7 mouse cellular contexts compared by ENCODE assay signal in genomic region chr4:57153068-57153835, GRCm38 (mm10). TPM values are rescaled to one million over a fixed set of nuclear protein-coding genes. Genes with fewer than 3 reads are reported as not detected.
DNase-seq lines count a peak whose midpoint lies in the region; ATAC-seq and TF ChIP-seq lines count a peak whose summit lies in the region.

No protein-coding gene starts in this region.

- no peaks in the 10 kb centered on the region for H3K9me3 ChIP-seq in limb, embryonic 12.5 days

- no peak overlapping the region for H3K4me3 ChIP-seq in heart, adult 2 months
- no peak overlapping the region for H3K4me3 ChIP-seq in limb, embryonic 12.5 days (replicated peaks)
- no peak overlapping the region for H3K4me3 ChIP-seq in layer of hippocampus, adult 2 months

- H3K4me2 ChIP-seq in limb, embryonic 12.5 days, result peak overlapping the region; percentile 39

- H3K36me3 ChIP-seq in heart, adult 2 months (ENCODE audit: control insufficient read depth, insufficient read depth, low read length), result no peaks in the 10 kb centered on the region
- no peaks in the 10 kb centered on the region for H3K36me3 ChIP-seq in limb, embryonic 12.5 days

- no peak overlapping the region for H3K9ac ChIP-seq in heart, adult 2 months (ENCODE audit: low read depth, low read length)
- peak overlapping the region; percentile 32; the same call in 1 of the 2 replicates for H3K9ac ChIP-seq in limb, embryonic 12.5 days (replicated peaks)

- H3K4me1 ChIP-seq in heart, adult 2 months (ENCODE audit: control insufficient read depth, insufficient read depth, low read length), result peaks cover 3% of the 10 kb centered on the region; the same call in 1 of the 2 replicates
- peaks cover 22% of the 10 kb centered on the region for H3K4me1 ChIP-seq in limb, embryonic 12.5 days (replicated peaks)

- TF ChIP-seq POLR2A in heart, adult 2 months (IDR thresholded peaks at IDR 0.05; ENCODE audit: insufficient read depth, low read depth, low read length), result no peak

- no peak for TF ChIP-seq CTCF in heart, adult 2 months (IDR thresholded peaks at IDR 0.05)
- TF ChIP-seq CTCF in layer of hippocampus, adult 2 months (conservative IDR thresholded peaks at IDR 0.05), result no peak

- H3K27me3 ChIP-seq in heart, adult 2 months (ENCODE audit: control insufficient read depth, insufficient read depth, low read length), result no peaks in the 10 kb centered on the region
- H3K27me3 ChIP-seq in limb, embryonic 12.5 days, result 0 out of 2 replicates have a peak, but pooled peaks cover 3% of the 10 kb centered on the region

- ATAC-seq in limb, embryonic 12.5 days (ENCODE audit: insufficient number of reproducible peaks, insufficient read depth, low FRiP score, low TSS enrichment, low read depth), result peak; percentile 49; the same call in 1 of the 2 replicates
- ATAC-seq in activated CD4-positive, CD25-positive, alpha-beta regulatory T cell, adult 4 months, result no peak

- TF ChIP-seq EP300 in heart, adult 2 months (IDR thresholded peaks at IDR 0.05; ENCODE audit: insufficient read depth, low read depth, low read length), result no peak

- no peak overlapping the region for H3K27ac ChIP-seq in heart, adult 2 months
- peak overlapping the region; percentile 70 for H3K27ac ChIP-seq in limb, embryonic 12.5 days
- no peak overlapping the region for H3K27ac ChIP-seq in layer of hippocampus, adult 2 months

- H3K79me2 ChIP-seq in heart, adult 2 months (replicated peaks; ENCODE audit: control insufficient read depth, insufficient read depth, low read length), result no peaks in the 10 kb centered on the region

- peak; percentile 81 for DNase-seq in Muller cell, postnatal 12 days (ENCODE audit: inconsistent ontology term)
- DNase-seq in c-Kit-positive CD71-positive TER-119-positive erythroid progenitor cells, embryonic 14.5 days (ENCODE audit: low spot score), result peak; percentile 83
- DNase-seq in heart, adult 2 months, result peak; percentile 56 to 66
- peak; percentile 35 for DNase-seq in neural tube, embryonic 10.5 days (ENCODE audit: extremely low spot score, low spot score)
- DNase-seq in layer of hippocampus, adult 2 months (ENCODE audit: low spot score in 2 of 2), result no peak

- intact Hi-C loops in heart, adult 2 months (cut with DNase I), result no loop called here

- 26% methylated on average over 9 of the region's 9 CpGs for WGBS in heart, adult 2 months
- WGBS in limb, embryonic 12.5 days, result 7% methylated on average over 9 of the region's 9 CpGs

RNA-seq across cellular contexts. Expression of gene Epb41l4b, which starts 10.0 kb away (rescaled TPM):
- total RNA-seq in heart, adult 2 months (2021), result 1 to 10 TPM; 2.6 to 3.0 TPM
- 1.9 and 2.3 TPM in 2 replicates for polyA plus RNA-seq in heart, adult 2 months (2012; rRNA removed)
- polyA plus RNA-seq in limb, embryonic 12.5 days (2016; fragmentation: Nextera tagmentation; extraction: Ambion mirVana), result 2.2 and 2.4 TPM in 2 replicates
- 10 to 100 TPM; 20.3 to 26.7 TPM for total RNA-seq in layer of hippocampus, adult 2 months (2021)
- polyA plus RNA-seq in activated CD4-positive, CD25-positive, alpha-beta regulatory T cell, adult 4 months (2017; shearing (Covaris generic)), result not detected

Comparison
In these comparisons a context has a peak if more than half of its experiments do, and no peak if none do; other contexts are left out.
1. DNase-seq: peak in Muller cell, postnatal 12 days (single experiment), c-Kit-positive CD71-positive TER-119-positive erythroid progenitor cells, embryonic 14.5 days (single experiment), heart, adult 2 months (2 of 2) and neural tube, embryonic 10.5 days (single experiment); none in layer of hippocampus, adult 2 months (0 of 2).